Mouse (Mus musculus): ENCODE measurements around the gene Vipr1. TPM values are rescaled to one million over a fixed set of nuclear protein-coding genes. Genes with fewer than 3 reads are reported as not detected.
A peak's percentile ranks its signal among the peaks of the same experiment; 100 is the strongest.
"Not testable (repeated sequence)": the region's sequence is repeated elsewhere in the genome, so short reads cannot be mapped to it uniquely, and the experiment has no call there.

The Vipr1 gene
- 0.51 and 0.54 TPM in 2 replicates for polyA plus RNA-seq (2015; fragmentation: Nextera tagmentation; extraction: Ambion mirVana)

- peak; percentile 87 for ATAC-seq (ENCODE audit: low FRiP score)
- no peaks in the 10 kb centered on the region for H3K9me3 ChIP-seq
- H3K9ac ChIP-seq, result peak within 1 kb of the TSS; percentile 69
- peaks cover 74% of the 10 kb centered on the region for H3K27me3 ChIP-seq
- under 1% methylated on average over 71 of the region's 79 CpGs for WGBS
- H3K36me3 ChIP-seq, result no peaks in the 10 kb centered on the region
- H3K4me2 ChIP-seq, result peak within 1 kb of the TSS; percentile 90
- H3K4me1 ChIP-seq (replicated peaks), result peaks cover 26% of the 10 kb centered on the region
- peak within 1 kb of the TSS; percentile 53 for H3K4me3 ChIP-seq
- no peak within 1 kb of the TSS for H3K27ac ChIP-seq
Measured at GRCm38 (mm10) chr9:121642401-121643181, at the start of gene Vipr1. TSS of gene Vipr1 (plus strand) at chr9:121642716.

DNA sequence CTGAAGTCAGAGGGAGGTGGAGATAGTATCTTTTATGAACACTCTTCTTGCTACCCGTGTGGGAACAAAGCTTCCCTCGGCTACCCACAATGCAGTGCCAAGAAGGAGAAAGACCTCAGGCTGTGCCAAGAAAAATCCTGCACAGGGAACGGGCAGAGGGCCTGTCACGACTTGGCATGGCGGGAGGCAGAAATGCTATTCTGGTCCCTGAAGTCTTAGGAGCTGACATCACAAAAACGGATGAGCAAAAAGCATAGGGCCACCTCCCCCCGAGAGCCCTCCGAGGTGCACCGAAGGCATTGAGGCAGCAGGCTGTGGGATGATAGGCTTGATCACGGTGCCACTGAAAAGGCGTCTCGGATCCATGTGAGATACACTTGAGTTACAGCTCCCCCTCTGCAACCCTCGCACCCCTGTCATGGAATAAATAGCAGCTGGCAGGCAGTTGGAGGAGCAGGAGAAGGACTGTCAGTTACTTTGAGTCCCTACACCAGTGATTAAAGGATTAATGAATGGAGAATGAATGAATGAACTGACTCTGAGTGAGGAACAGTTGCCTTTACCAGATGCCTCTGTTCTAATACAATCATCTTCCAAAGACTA, 49.5 kb upstream of the Vipr1 start:
- no peak for ATAC-seq (ENCODE audit: low FRiP score)
- 68% methylated on average over 13 of the region's 13 CpGs for WGBS

GRCm38 (mm10) chr9:121593768-121594167, 48.7 kb upstream of the Vipr1 start:
- not testable (repeated sequence) for H3K27ac ChIP-seq; ATAC-seq (ENCODE audit: low FRiP score); H3K4me1 ChIP-seq (replicated peaks); H3K9me3 ChIP-seq; H3K27me3 ChIP-seq; H3K36me3 ChIP-seq; H3K4me3 ChIP-seq; H3K9ac ChIP-seq; H3K4me2 ChIP-seq
- 77% methylated on average over 3 of the region's 3 CpGs for WGBS

More for the DNA sequence above, 49.5 kb upstream of the Vipr1 start:
- H3K9ac ChIP-seq, result no peak overlapping the region
- H3K27ac ChIP-seq, result no peak overlapping the region
- no peak overlapping the region for H3K4me3 ChIP-seq
- no peaks in the 10 kb centered on the region for H3K36me3 ChIP-seq
- H3K27me3 ChIP-seq, result no peaks in the 10 kb centered on the region
- H3K4me2 ChIP-seq, result no peak overlapping the region
- no peaks in the 10 kb centered on the region for H3K4me1 ChIP-seq (replicated peaks)
- 0 out of 2 replicates have a peak, but pooled peaks cover 4% of the 10 kb centered on the region for H3K9me3 ChIP-seq

- no peak overlapping the region for H3K27ac ChIP-seq
- H3K4me2 ChIP-seq, result no peak overlapping the region
- no peak overlapping the region for H3K4me3 ChIP-seq
- no peaks in the 10 kb centered on the region for H3K27me3 ChIP-seq
- WGBS, result 72% methylated on average over 4 of the region's 4 CpGs
- no peak overlapping the region for H3K9ac ChIP-seq
- no peaks in the 10 kb centered on the region for H3K9me3 ChIP-seq
- H3K36me3 ChIP-seq, result no peaks in the 10 kb centered on the region
- H3K4me1 ChIP-seq (replicated peaks), result no peaks in the 10 kb centered on the region
- no peak for ATAC-seq (ENCODE audit: low FRiP score)
Measured at GRCm38 (mm10) chr9:121594771-121595170, 47.7 kb upstream of the Vipr1 start.

DNA sequence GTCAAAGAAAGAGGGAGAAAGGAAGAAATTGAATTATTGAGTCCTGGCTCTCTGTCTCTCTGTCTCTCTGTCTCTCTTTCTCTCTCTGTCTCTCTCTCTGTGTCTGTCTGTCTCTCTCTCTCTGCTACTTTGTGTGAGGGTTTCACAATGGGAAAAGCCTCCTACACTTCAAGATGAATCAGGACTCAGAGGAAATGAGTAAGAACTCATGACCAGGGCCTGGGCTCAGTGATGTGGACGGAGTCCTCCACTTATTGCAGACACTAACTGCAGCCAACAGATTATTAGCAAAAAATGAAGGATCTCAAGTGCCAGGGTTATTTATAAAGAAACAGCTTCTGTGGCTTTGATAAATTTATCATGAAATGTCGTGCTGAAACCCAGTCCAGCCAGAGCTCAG, 44.4 kb upstream of the Vipr1 start:
- H3K36me3 ChIP-seq, result no peaks in the 10 kb centered on the region
- H3K4me2 ChIP-seq, result no peak overlapping the region
- no peak overlapping the region for H3K4me3 ChIP-seq
- ATAC-seq (ENCODE audit: low FRiP score), result no peak
- no peaks in the 10 kb centered on the region for H3K9me3 ChIP-seq
- WGBS, result 83% methylated on average over 2 of the region's 2 CpGs
- no peak overlapping the region for H3K27ac ChIP-seq
- H3K4me1 ChIP-seq (replicated peaks), result peaks cover 7% of the 10 kb centered on the region
- no peak overlapping the region for H3K9ac ChIP-seq
- H3K27me3 ChIP-seq, result no peaks in the 10 kb centered on the region

GRCm38 (mm10) chr9:121599551-121599950, 43.0 kb upstream of the Vipr1 start:
- Histone ChIP-seq H3K4me2 (no peak overlapping the region), H3K36me3 (no peaks in the 10 kb centered on the region), H3K9ac (no peak overlapping the region), H3K9me3 (no peaks in the 10 kb centered on the region), H3K4me1 (replicated peaks) (peaks cover 7% of the 10 kb centered on the region), H3K4me3 (no peak overlapping the region), H3K27ac (no peak overlapping the region), H3K27me3 (no peaks in the 10 kb centered on the region)
- ATAC-seq (ENCODE audit: low FRiP score), result no peak
- 79% methylated on average over 6 of the region's 6 CpGs for WGBS

DNA sequence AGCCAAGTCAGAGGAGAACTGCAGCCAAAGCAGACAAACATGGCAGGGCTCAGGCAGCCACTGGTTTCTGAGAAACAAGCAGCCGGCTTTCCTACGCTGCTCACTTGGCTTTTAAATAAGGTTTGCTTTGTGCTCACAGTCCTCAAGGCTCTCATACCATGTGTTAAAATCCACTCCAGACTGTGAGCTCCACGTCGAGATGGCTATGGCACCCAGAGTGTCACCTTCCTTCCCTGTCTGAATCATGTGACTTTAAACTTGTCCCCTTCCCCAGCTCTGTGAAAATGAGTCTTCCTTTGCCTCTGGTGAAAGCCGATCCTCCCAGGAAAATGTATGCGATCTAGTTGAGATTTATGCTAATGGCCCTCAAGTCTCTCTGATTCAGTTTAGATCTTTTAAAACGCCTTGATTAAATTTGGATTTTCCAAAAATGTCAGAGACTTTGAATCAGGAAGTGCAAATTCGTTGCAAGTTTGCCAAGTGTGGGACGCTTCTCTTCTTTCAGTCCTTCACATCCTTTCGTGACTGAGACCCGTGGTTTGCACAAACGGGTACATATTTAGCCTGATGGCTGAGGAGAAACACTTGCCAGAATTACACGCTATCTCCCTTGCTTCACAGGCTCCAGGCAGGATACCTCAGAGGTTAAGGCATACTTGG, 42.2 kb upstream of the Vipr1 start:
- no peak for ATAC-seq (ENCODE audit: low FRiP score)
- H3K9ac ChIP-seq, result no peak overlapping the region
- H3K9me3 ChIP-seq, result no peaks in the 10 kb centered on the region
- no peak overlapping the region for H3K27ac ChIP-seq
- no peaks in the 10 kb centered on the region for H3K36me3 ChIP-seq
- 60% methylated on average over 13 of the region's 13 CpGs for WGBS
- H3K4me2 ChIP-seq, result no peak overlapping the region
- no peaks in the 10 kb centered on the region for H3K27me3 ChIP-seq
- H3K4me3 ChIP-seq, result no peak overlapping the region
- peaks cover 7% of the 10 kb centered on the region for H3K4me1 ChIP-seq (replicated peaks)

GRCm38 (mm10) chr9:121600861-121601427, 41.6 kb upstream of the Vipr1 start:
- Histone ChIP-seq H3K36me3 (no peaks in the 10 kb centered on the region), H3K4me3 (no peak overlapping the region), H3K4me1 (replicated peaks) (peaks cover 7% of the 10 kb centered on the region), H3K9ac (no peak overlapping the region), H3K27ac (no peak overlapping the region), H3K9me3 (no peaks in the 10 kb centered on the region), H3K27me3 (no peaks in the 10 kb centered on the region), H3K4me2 (no peak overlapping the region)
- ATAC-seq (ENCODE audit: low FRiP score), result no peak
- WGBS, result 38% methylated on average over 6 of the region's 6 CpGs

- H3K9me3 ChIP-seq, result no peaks in the 10 kb centered on the region
- peaks cover 7% of the 10 kb centered on the region for H3K4me1 ChIP-seq (replicated peaks)
- H3K27me3 ChIP-seq, result no peaks in the 10 kb centered on the region
- H3K9ac ChIP-seq, result no peak overlapping the region
- H3K4me3 ChIP-seq, result no peak overlapping the region
- H3K27ac ChIP-seq, result no peak overlapping the region
- ATAC-seq (ENCODE audit: low FRiP score), result no peak
- H3K4me2 ChIP-seq, result no peak overlapping the region
- 83% methylated on average over 2 of the region's 2 CpGs for WGBS
- no peaks in the 10 kb centered on the region for H3K36me3 ChIP-seq
Measured at GRCm38 (mm10) chr9:121602381-121602780, 40.1 kb upstream of the Vipr1 start.

GRCm38 (mm10) chr9:121605414-121606278, 36.9 kb upstream of the Vipr1 start:
- no peaks in the 10 kb centered on the region for H3K27me3 ChIP-seq

GRCm38 (mm10) chr9:121606498-121607096, 35.9 kb upstream of the Vipr1 start:
- H3K4me3 ChIP-seq, result no peak overlapping the region
- H3K27ac ChIP-seq, result no peak overlapping the region
- no peaks in the 10 kb centered on the region for H3K9me3 ChIP-seq
- H3K4me1 ChIP-seq (replicated peaks), result no peaks in the 10 kb centered on the region
- 39% methylated on average over 1 of the region's 1 CpGs for WGBS
- H3K9ac ChIP-seq, result no peak overlapping the region
- no peaks in the 10 kb centered on the region for H3K36me3 ChIP-seq
- peak; percentile 65; the same call in 1 of the 2 replicates for ATAC-seq (ENCODE audit: low FRiP score)
- no peaks in the 10 kb centered on the region for H3K27me3 ChIP-seq
- no peak overlapping the region for H3K4me2 ChIP-seq

More at GRCm38 (mm10) chr9:121605414-121606278, 36.9 kb upstream of the Vipr1 start:
- no peak overlapping the region for H3K27ac ChIP-seq
- H3K4me3 ChIP-seq, result no peak overlapping the region
- H3K9ac ChIP-seq, result no peak overlapping the region
- peaks cover 6% of the 10 kb centered on the region for H3K4me1 ChIP-seq (replicated peaks)
- H3K4me2 ChIP-seq, result no peak overlapping the region
- H3K9me3 ChIP-seq, result no peaks in the 10 kb centered on the region
- no peaks in the 10 kb centered on the region for H3K36me3 ChIP-seq
- peak; percentile 90 for ATAC-seq (ENCODE audit: low FRiP score)
- WGBS, result 57% methylated on average over 12 of the region's 12 CpGs
